Mouse (Mus musculus): Measurements from ENCODE around the gene Atf1. TPM values are rescaled to one million over a fixed set of nuclear protein-coding genes. Genes with fewer than 3 reads are reported as not detected.

Gene Atf1
- 70.3 TPM for polyA plus RNA-seq (2017; shearing (Covaris generic))

GRCm38 (mm10) chr15:100227663-100228534 lies at the start of gene Atf1:
Gene Atf1, plus strand, starts transcription at chr15:100227819.

DNA sequence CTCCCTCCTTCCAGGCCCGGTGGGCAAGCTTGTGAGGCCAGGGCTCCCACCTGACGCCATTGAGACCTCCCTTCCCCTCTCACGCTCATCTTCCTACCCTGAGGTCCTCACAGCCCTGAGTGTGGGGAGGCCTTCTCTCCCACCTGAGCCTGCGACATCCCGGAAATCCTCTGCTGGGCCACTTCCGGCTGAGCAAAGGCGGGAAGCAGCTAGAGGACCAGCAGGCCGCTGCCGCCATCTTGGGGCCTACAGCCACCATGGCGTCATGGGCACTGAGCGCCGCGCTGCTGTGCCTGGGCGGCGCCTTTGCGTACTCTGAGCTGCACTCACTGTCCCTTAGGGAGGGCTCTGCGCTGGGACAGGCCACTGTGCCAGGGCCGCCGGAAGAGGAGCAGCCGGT lies 53.0 kb downstream of the Atf1 start, which contains the start of gene Tmprss12:
TSS of gene Tmprss12 (plus strand) at position 212 of the 400 bp plus-strand sequence.

GRCm38 (mm10) chr15:100304019-100304991 lies 76.7 kb downstream of the Atf1 start, which contains the start of gene Mettl7a1:
Gene Mettl7a1, plus strand, starts transcription at chr15:100304140.

Other genes starting within 250 kb of the Atf1 start
- 43.5 TPM for gene Dip2b, start 189.2 kb upstream of the Atf1 start, polyA plus RNA-seq (2017; shearing (Covaris generic))
- not detected for gene Tmprss12, start 53.0 kb downstream of the Atf1 start, polyA plus RNA-seq (2017; shearing (Covaris generic))
- 13.5 TPM for gene Mettl7a1, start 76.3 kb downstream of the Atf1 start, polyA plus RNA-seq (2017; shearing (Covaris generic))
- gene Mettl7a3, start 107.1 kb downstream of the Atf1 start, polyA plus RNA-seq (2017; shearing (Covaris generic)): not detected
- not detected for gene Methig1, start 125.3 kb downstream of the Atf1 start, polyA plus RNA-seq (2017; shearing (Covaris generic))
- gene Mettl7a2, start 125.4 kb downstream of the Atf1 start, polyA plus RNA-seq (2017; shearing (Covaris generic)): not detected
- gene Higd1c, start 136.7 kb downstream of the Atf1 start, polyA plus RNA-seq (2017; shearing (Covaris generic)): not detected
- gene Gm5475, start 194.3 kb downstream of the Atf1 start, polyA plus RNA-seq (2017; shearing (Covaris generic)): 0.20 TPM
- 34.4 TPM for gene Slc11a2, start 197.3 kb downstream of the Atf1 start, polyA plus RNA-seq (2017; shearing (Covaris generic))
- gene Letmd1, start 241.2 kb downstream of the Atf1 start, polyA plus RNA-seq (2017; shearing (Covaris generic)): 32.7 TPM